Mouse (Mus musculus): ENCODE data around the gene Tenm2. TPM values are rescaled to one million over a fixed set of nuclear protein-coding genes. Genes with fewer than 3 reads are reported as not detected.

Gene Tenm2
- polyA plus RNA-seq, 1 experiment from 2014 or later = 3.2 TPM

GRCm38 (mm10) chr11:36096219-36096618, 1139.5 kb downstream of the Tenm2 start:
- no peaks in the 10 kb centered on the region for H3K9me3 ChIP-seq (ENCODE audit: control insufficient read depth, low read length)
- WGBS = 84% methylated on average over 14 of the region's 14 CpGs
- H3K4me3 ChIP-seq (ENCODE audit: low read depth, low read length) = no peak overlapping the region
- ATAC-seq (ENCODE audit: insufficient read depth, low FRiP score, low TSS enrichment) = no peak
- H3K4me2 ChIP-seq (ENCODE audit: low read depth) = no peak overlapping the region
- DNase-seq (ENCODE audit: low spot score) = no peak
- H3K4me1 ChIP-seq (ENCODE audit: control insufficient read depth, insufficient read depth, low read length) = no peaks in the 10 kb centered on the region
- H3K27me3 ChIP-seq (ENCODE audit: control insufficient read depth, insufficient read depth, low read length) = no peaks in the 10 kb centered on the region
- H3K36me3 ChIP-seq (ENCODE audit: control insufficient read depth, insufficient read depth, low read length) = no peaks in the 10 kb centered on the region
- no peak overlapping the region for H3K27ac ChIP-seq (ENCODE audit: low read depth, low read length)
- no peak overlapping the region for H3K9ac ChIP-seq (ENCODE audit: low read length)

- DNase-seq (ENCODE audit: low spot score) = no peak
Measured at GRCm38 (mm10) chr11:36090210-36090609, 1145.6 kb downstream of the Tenm2 start.

GRCm38 (mm10) chr11:36081399-36082053, 1154.2 kb downstream of the Tenm2 start:
- H3K27me3 ChIP-seq (ENCODE audit: control insufficient read depth, insufficient read depth, low read length) = no peaks in the 10 kb centered on the region
- ATAC-seq (ENCODE audit: insufficient read depth, low FRiP score, low TSS enrichment) (no peak), DNase-seq (ENCODE audit: low spot score) (peak; percentile 17)
- H3K36me3 ChIP-seq (ENCODE audit: control insufficient read depth, insufficient read depth, low read length) = no peaks in the 10 kb centered on the region
- H3K9ac ChIP-seq (ENCODE audit: low read length) = no peak overlapping the region
- H3K9me3 ChIP-seq (ENCODE audit: control insufficient read depth, low read length) = no peaks in the 10 kb centered on the region
- 28% methylated on average over 10 of the region's 10 CpGs for WGBS
- H3K27ac ChIP-seq (ENCODE audit: low read depth, low read length) = no peak overlapping the region
- no peaks in the 10 kb centered on the region for H3K4me1 ChIP-seq (ENCODE audit: control insufficient read depth, insufficient read depth, low read length)
- H3K4me3 ChIP-seq (ENCODE audit: low read depth, low read length) = no peak overlapping the region
- no peak overlapping the region for H3K4me2 ChIP-seq (ENCODE audit: low read depth)

More at GRCm38 (mm10) chr11:36090210-36090609, 1145.6 kb downstream of the Tenm2 start:
- H3K27ac ChIP-seq (ENCODE audit: low read depth, low read length) = no peak overlapping the region
- no peak overlapping the region for H3K4me3 ChIP-seq (ENCODE audit: low read depth, low read length)
- H3K27me3 ChIP-seq (ENCODE audit: control insufficient read depth, insufficient read depth, low read length) = no peaks in the 10 kb centered on the region
- WGBS = 14% methylated on average over 3 of the region's 3 CpGs
- no peaks in the 10 kb centered on the region for H3K36me3 ChIP-seq (ENCODE audit: control insufficient read depth, insufficient read depth, low read length)
- H3K9me3 ChIP-seq (ENCODE audit: control insufficient read depth, low read length) = no peaks in the 10 kb centered on the region
- H3K4me1 ChIP-seq (ENCODE audit: control insufficient read depth, insufficient read depth, low read length) = no peaks in the 10 kb centered on the region
- no peak overlapping the region for H3K4me2 ChIP-seq (ENCODE audit: low read depth)
- ATAC-seq (ENCODE audit: insufficient read depth, low FRiP score, low TSS enrichment) = no peak
- H3K9ac ChIP-seq (ENCODE audit: low read length) = no peak overlapping the region

- H3K27me3 ChIP-seq (ENCODE audit: control insufficient read depth, insufficient read depth, low read length) = no peaks in the 10 kb centered on the region
- no peaks in the 10 kb centered on the region for H3K4me1 ChIP-seq (ENCODE audit: control insufficient read depth, insufficient read depth, low read length)
- no peak overlapping the region for H3K27ac ChIP-seq (ENCODE audit: low read depth, low read length)
- ATAC-seq (ENCODE audit: insufficient read depth, low FRiP score, low TSS enrichment) (no peak), DNase-seq (ENCODE audit: low spot score) (no peak)
- no peak overlapping the region for H3K9ac ChIP-seq (ENCODE audit: low read length)
- no peak overlapping the region for H3K4me2 ChIP-seq (ENCODE audit: low read depth)
- 66% methylated on average over 11 of the region's 11 CpGs for WGBS
- no peaks in the 10 kb centered on the region for H3K9me3 ChIP-seq (ENCODE audit: control insufficient read depth, low read length)
- no peak overlapping the region for H3K4me3 ChIP-seq (ENCODE audit: low read depth, low read length)
- H3K36me3 ChIP-seq (ENCODE audit: control insufficient read depth, insufficient read depth, low read length) = no peaks in the 10 kb centered on the region
Measured at GRCm38 (mm10) chr11:36080766-36081165, 1155.0 kb downstream of the Tenm2 start.

GRCm38 (mm10) chr11:36078391-36078790, 1157.4 kb downstream of the Tenm2 start:
- WGBS = 89% methylated on average over 7 of the region's 7 CpGs
- Histone ChIP-seq H3K9me3 (ENCODE audit: control insufficient read depth, low read length) (no peaks in the 10 kb centered on the region), H3K4me2 (ENCODE audit: low read depth) (no peak overlapping the region), H3K9ac (ENCODE audit: low read length) (no peak overlapping the region), H3K4me1 (ENCODE audit: control insufficient read depth, insufficient read depth, low read length) (no peaks in the 10 kb centered on the region), H3K27me3 (ENCODE audit: control insufficient read depth, insufficient read depth, low read length) (no peaks in the 10 kb centered on the region), H3K27ac (ENCODE audit: low read depth, low read length) (no peak overlapping the region), H3K4me3 (ENCODE audit: low read depth, low read length) (no peak overlapping the region), H3K36me3 (ENCODE audit: control insufficient read depth, insufficient read depth, low read length) (no peaks in the 10 kb centered on the region)
- DNase-seq (ENCODE audit: low spot score) (no peak), ATAC-seq (ENCODE audit: insufficient read depth, low FRiP score, low TSS enrichment) (no peak)

- no peak for DNase-seq (ENCODE audit: low spot score)
Measured at GRCm38 (mm10) chr11:36074015-36074567, 1161.7 kb downstream of the Tenm2 start.

GRCm38 (mm10) chr11:36073074-36073818, 1162.5 kb downstream of the Tenm2 start:
- DNase-seq (ENCODE audit: low spot score) (no peak), ATAC-seq (ENCODE audit: insufficient read depth, low FRiP score, low TSS enrichment) (no peak)
- no peaks in the 10 kb centered on the region for H3K4me1 ChIP-seq (ENCODE audit: control insufficient read depth, insufficient read depth, low read length)
- H3K4me3 ChIP-seq (ENCODE audit: low read depth, low read length) = no peak overlapping the region
- H3K4me2 ChIP-seq (ENCODE audit: low read depth) = no peak overlapping the region
- H3K27me3 ChIP-seq (ENCODE audit: control insufficient read depth, insufficient read depth, low read length) = no peaks in the 10 kb centered on the region
- no peaks in the 10 kb centered on the region for H3K9me3 ChIP-seq (ENCODE audit: control insufficient read depth, low read length)
- no peak overlapping the region for H3K9ac ChIP-seq (ENCODE audit: low read length)
- 83% methylated on average over 8 of the region's 8 CpGs for WGBS
- H3K27ac ChIP-seq (ENCODE audit: low read depth, low read length) = no peak overlapping the region
- no peaks in the 10 kb centered on the region for H3K36me3 ChIP-seq (ENCODE audit: control insufficient read depth, insufficient read depth, low read length)

More at GRCm38 (mm10) chr11:36074015-36074567, 1161.7 kb downstream of the Tenm2 start:
- H3K9ac ChIP-seq (ENCODE audit: low read length) = no peak overlapping the region
- no peak overlapping the region for H3K4me2 ChIP-seq (ENCODE audit: low read depth)
- no peak overlapping the region for H3K27ac ChIP-seq (ENCODE audit: low read depth, low read length)
- H3K27me3 ChIP-seq (ENCODE audit: control insufficient read depth, insufficient read depth, low read length) = no peaks in the 10 kb centered on the region
- 81% methylated on average over 8 of the region's 8 CpGs for WGBS
- H3K4me1 ChIP-seq (ENCODE audit: control insufficient read depth, insufficient read depth, low read length) = no peaks in the 10 kb centered on the region
- H3K9me3 ChIP-seq (ENCODE audit: control insufficient read depth, low read length) = no peaks in the 10 kb centered on the region
- H3K4me3 ChIP-seq (ENCODE audit: low read depth, low read length) = no peak overlapping the region
- ATAC-seq (ENCODE audit: insufficient read depth, low FRiP score, low TSS enrichment) = no peak
- H3K36me3 ChIP-seq (ENCODE audit: control insufficient read depth, insufficient read depth, low read length) = no peaks in the 10 kb centered on the region

GRCm38 (mm10) chr11:36072646-36073045, 1163.1 kb downstream of the Tenm2 start:
- no peak for DNase-seq (ENCODE audit: low spot score)
- no peak overlapping the region for H3K27ac ChIP-seq (ENCODE audit: low read depth, low read length)
- 90% methylated on average over 5 of the region's 5 CpGs for WGBS

More at GRCm38 (mm10) chr11:36072646-36073045, 1163.1 kb downstream of the Tenm2 start:
- no peak overlapping the region for H3K4me3 ChIP-seq (ENCODE audit: low read depth, low read length)
- H3K27me3 ChIP-seq (ENCODE audit: control insufficient read depth, insufficient read depth, low read length) = no peaks in the 10 kb centered on the region
- no peaks in the 10 kb centered on the region for H3K4me1 ChIP-seq (ENCODE audit: control insufficient read depth, insufficient read depth, low read length)
- H3K4me2 ChIP-seq (ENCODE audit: low read depth) = no peak overlapping the region
- no peak for ATAC-seq (ENCODE audit: insufficient read depth, low FRiP score, low TSS enrichment)
- H3K9ac ChIP-seq (ENCODE audit: low read length) = no peak overlapping the region
- H3K9me3 ChIP-seq (ENCODE audit: control insufficient read depth, low read length) = no peaks in the 10 kb centered on the region
- H3K36me3 ChIP-seq (ENCODE audit: control insufficient read depth, insufficient read depth, low read length) = no peaks in the 10 kb centered on the region
